ENCODE assay signal across 25 mouse cellular contexts in genomic region chr6:127269525-127270044, GRCm38 (mm10).
DNase-seq lines count a peak whose midpoint lies in the region; ATAC-seq and TF ChIP-seq lines count a peak whose summit lies in the region.
"Had no signal": no experiment of that assay in that cellular context is flagged by ENCODE, and none has a peak within 500 bp of the region (broad histone marks: within the 10 kb centered on the region; RNA-seq: fewer than 3 reads in every experiment).

No protein-coding gene starts in this region.

- no peaks in the 10 kb centered on the region for H3K27me3 ChIP-seq in midbrain, embryonic 11.5 days (ENCODE audit: control insufficient read depth, insufficient read depth, low read length)
- H3K27me3 ChIP-seq in midbrain, postnatal 0 days (ENCODE audit: insufficient read depth, low read length) = 0 out of 2 replicates have a peak, but pooled peaks cover 3% of the 10 kb centered on the region
- H3K27me3 ChIP-seq in intestine, embryonic 14.5 days (replicated peaks; ENCODE audit: control insufficient read depth, insufficient read depth, low read length) = no peaks in the 10 kb centered on the region
- no peaks in the 10 kb centered on the region for H3K27me3 ChIP-seq in stomach, embryonic 14.5 days (ENCODE audit: control insufficient read depth, insufficient read depth, low read length)
- H3K27me3 ChIP-seq: embryonic facial prominence, embryonic 15.5 days; limb, embryonic 13.5 days had no signal

- no peak overlapping the region for H3K4me2 ChIP-seq in midbrain, embryonic 11.5 days
- H3K4me2 ChIP-seq in midbrain, postnatal 0 days (ENCODE audit: low read depth, low read length, poor library complexity, severe bottlenecking) = no peak overlapping the region
- H3K4me2 ChIP-seq in intestine, embryonic 14.5 days (ENCODE audit: low read length) = no peak overlapping the region
- H3K4me2 ChIP-seq in stomach, embryonic 14.5 days (replicated peaks; ENCODE audit: low read depth, low read length) = no peak overlapping the region
- H3K4me2 ChIP-seq: embryonic facial prominence, embryonic 15.5 days; heart, embryonic 13.5 days; hindbrain, embryonic 14.5 days; limb, embryonic 13.5 days; liver, embryonic 12.5 days; midbrain, embryonic 12.5 days had no signal

- ATAC-seq in midbrain, embryonic 11.5 days (ENCODE audit: low FRiP score) = no peak
- no peak for ATAC-seq in midbrain, postnatal 0 days (ENCODE audit: low FRiP score)
- ATAC-seq in intestine, embryonic 14.5 days (replicated peaks; ENCODE audit: low FRiP score, low TSS enrichment, low read depth) = no peak
- ATAC-seq in stomach, embryonic 14.5 days (ENCODE audit: insufficient number of reproducible peaks, insufficient read depth, low FRiP score, low read depth) = no peak
- ATAC-seq: forebrain, embryonic 16.5 days; inflammation-experienced regulatory T-cells, adult 6 months; liver, embryonic 12.5 days had no signal

- no peak overlapping the region for H3K27ac ChIP-seq in midbrain, embryonic 11.5 days (ENCODE audit: low read depth, low read length)
- H3K27ac ChIP-seq in midbrain, postnatal 0 days (ENCODE audit: low read depth, low read length) = no peak overlapping the region
- H3K27ac ChIP-seq in intestine, embryonic 14.5 days (ENCODE audit: low read depth) = peak overlapping the region; percentile 77
- H3K27ac ChIP-seq in stomach, embryonic 14.5 days (ENCODE audit: low read length) = peak overlapping the region; percentile 76
- no peak overlapping the region for H3K27ac ChIP-seq in gastrocnemius, adult 2 months
- H3K27ac ChIP-seq: embryonic facial prominence, embryonic 15.5 days; heart, embryonic 13.5 days; hindbrain, embryonic 14.5 days; limb, embryonic 13.5 days; liver, embryonic 12.5 days; midbrain, embryonic 12.5 days had no signal

- no peaks in the 10 kb centered on the region for H3K36me3 ChIP-seq in midbrain, embryonic 11.5 days (ENCODE audit: control insufficient read depth, insufficient read depth, low read length)
- H3K36me3 ChIP-seq in midbrain, postnatal 0 days (ENCODE audit: insufficient read depth, low read length) = no peaks in the 10 kb centered on the region
- no peaks in the 10 kb centered on the region for H3K36me3 ChIP-seq in intestine, embryonic 14.5 days (ENCODE audit: control insufficient read depth, insufficient read depth, low read length)
- H3K36me3 ChIP-seq in stomach, embryonic 14.5 days (ENCODE audit: control insufficient read depth, insufficient read depth, low read length) = no peaks in the 10 kb centered on the region
- H3K36me3 ChIP-seq: embryonic facial prominence, embryonic 15.5 days; heart, embryonic 13.5 days; limb, embryonic 13.5 days; liver, embryonic 12.5 days; midbrain, embryonic 12.5 days had no signal

- intact Hi-C loops in gastrocnemius, adult 2 months (cut with DNase I) = loop anchor here (5.0 kb wide), 1 partner anchor 122 kb away; no protein-coding TSS in a partner anchor

- peak; percentile 49 for DNase-seq in midbrain, embryonic 11.5 days (ENCODE audit: low spot score, missing footprints)
- no peak for DNase-seq in midbrain, postnatal 0 days (ENCODE audit: low spot score)
- DNase-seq in intestine, embryonic 14.5 days (ENCODE audit: low spot score) = peak; percentile 61
- DNase-seq in gastrocnemius, adult 2 months = no peak
- no peak for DNase-seq in layer of hippocampus, adult 18-20 months (ENCODE audit: low spot score in 2 of 2)
- DNase-seq in thymus, postnatal 14 days = no peak
- DNase-seq: adrenal gland, adult 2 months; cerebellum, adult 2 months; cerebellum, postnatal 36 days; gastrocnemius, postnatal 25 days; heart, adult 18-20 months; heart, postnatal 14 days; kidney, postnatal 25 days; lung, adult 18-20 months; lung, postnatal 10 days; thymus, adult 18-20 months had no signal

- peaks cover 3% of the 10 kb centered on the region; the same call in 1 of the 2 replicates for H3K9me3 ChIP-seq in midbrain, embryonic 11.5 days (ENCODE audit: control insufficient read depth, low read length)
- no peaks in the 10 kb centered on the region for H3K9me3 ChIP-seq in midbrain, postnatal 0 days (ENCODE audit: low read length)
- H3K9me3 ChIP-seq in intestine, embryonic 14.5 days (ENCODE audit: control insufficient read depth, low read length) = no peaks in the 10 kb centered on the region
- H3K9me3 ChIP-seq in stomach, embryonic 14.5 days (ENCODE audit: control insufficient read depth, low read depth, low read length) = no peaks in the 10 kb centered on the region
- H3K9me3 ChIP-seq: embryonic facial prominence, embryonic 15.5 days; heart, embryonic 13.5 days; liver, embryonic 12.5 days; midbrain, embryonic 12.5 days had no signal

- peaks cover 4% of the 10 kb centered on the region; the same call in 1 of the 2 replicates for H3K4me1 ChIP-seq in midbrain, embryonic 11.5 days (ENCODE audit: control insufficient read depth, insufficient read depth, low read length)
- H3K4me1 ChIP-seq in midbrain, postnatal 0 days (ENCODE audit: insufficient read depth, low read length) = 0 out of 2 replicates have a peak, but pooled peaks cover 2% of the 10 kb centered on the region
- peaks cover 7% of the 10 kb centered on the region for H3K4me1 ChIP-seq in intestine, embryonic 14.5 days (replicated peaks; ENCODE audit: control insufficient read depth, insufficient read depth, low read length)
- peaks cover 13% of the 10 kb centered on the region; the same call in 1 of the 2 replicates for H3K4me1 ChIP-seq in stomach, embryonic 14.5 days (ENCODE audit: control insufficient read depth, insufficient read depth, low read length)

- 83% methylated on average over 7 of the region's 7 CpGs for WGBS in midbrain, embryonic 11.5 days
- 82% methylated on average over 7 of the region's 7 CpGs for WGBS in midbrain, postnatal 0 days
- 72% methylated on average over 7 of the region's 7 CpGs for WGBS in intestine, embryonic 14.5 days
- 66% methylated on average over 7 of the region's 7 CpGs for WGBS in stomach, embryonic 14.5 days

- no peak overlapping the region for H3K9ac ChIP-seq in midbrain, embryonic 11.5 days (ENCODE audit: low read length)
- no peak overlapping the region for H3K9ac ChIP-seq in midbrain, postnatal 0 days (replicated peaks; ENCODE audit: low read length, poor library complexity, severe bottlenecking)
- H3K9ac ChIP-seq in intestine, embryonic 14.5 days (ENCODE audit: low read length) = no peak overlapping the region
- H3K9ac ChIP-seq in stomach, embryonic 14.5 days (replicated peaks; ENCODE audit: low read depth, low read length) = no peak overlapping the region; the same call in 1 of the 2 replicates
- H3K9ac ChIP-seq: embryonic facial prominence, embryonic 15.5 days; heart, embryonic 13.5 days; hindbrain, embryonic 14.5 days; limb, embryonic 13.5 days; liver, embryonic 12.5 days; midbrain, embryonic 12.5 days had no signal

- no peak for TF ChIP-seq CTCF in midbrain, postnatal 0 days (IDR thresholded peaks at IDR 0.05)
- TF ChIP-seq CTCF in gastrocnemius, adult 2 months (IDR thresholded peaks at IDR 0.05) = no peak

- H3K4me3 ChIP-seq in midbrain, embryonic 11.5 days (ENCODE audit: low read depth, low read length) = no peak overlapping the region
- H3K4me3 ChIP-seq in midbrain, postnatal 0 days (ENCODE audit: low read depth, low read length) = no peak overlapping the region
- no peak overlapping the region for H3K4me3 ChIP-seq in intestine, embryonic 14.5 days (ENCODE audit: low read depth, low read length)
- no peak overlapping the region for H3K4me3 ChIP-seq in stomach, embryonic 14.5 days (ENCODE audit: low read depth, low read length)
- no peak overlapping the region for H3K4me3 ChIP-seq in gastrocnemius, adult 2 months
- H3K4me3 ChIP-seq: embryonic facial prominence, embryonic 15.5 days; heart, embryonic 13.5 days; limb, embryonic 13.5 days; liver, embryonic 12.5 days; midbrain, embryonic 12.5 days had no signal

Comparison
In these comparisons a context has a peak if more than half of its experiments do, and no peak if none do; other contexts are left out.
1. DNase-seq: peak in midbrain, embryonic 11.5 days (single experiment) and intestine, embryonic 14.5 days (single experiment); none in midbrain, postnatal 0 days (single experiment), gastrocnemius, adult 2 months (single experiment), layer of hippocampus, adult 18-20 months (0 of 2) and thymus, postnatal 14 days (single experiment).
2. H3K27ac ChIP-seq: peak in intestine, embryonic 14.5 days (single experiment) and stomach, embryonic 14.5 days (single experiment); none in midbrain, embryonic 11.5 days (single experiment), midbrain, postnatal 0 days (single experiment) and gastrocnemius, adult 2 months (single experiment).